ENCODE assay signal across 14 mouse cellular contexts in the genomic region with DNA sequence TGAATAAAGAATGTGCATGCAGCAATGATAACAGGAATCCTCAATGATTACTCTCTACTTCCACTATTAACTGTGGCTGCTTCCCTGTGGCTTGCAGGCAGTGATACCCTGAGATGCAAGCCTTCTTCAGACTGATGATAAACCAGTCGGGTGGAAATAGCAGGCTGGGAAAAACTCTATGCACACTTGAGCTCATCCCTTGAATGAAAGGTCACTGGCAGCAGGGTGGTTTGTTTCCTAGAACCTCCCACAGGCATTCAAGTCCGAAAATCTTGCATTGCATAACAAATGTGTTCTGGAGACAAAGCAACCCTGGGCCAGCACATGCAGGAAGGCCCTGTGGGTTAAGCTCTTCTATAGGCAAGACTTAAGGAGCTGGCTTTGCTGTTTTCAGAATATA.
A peak's percentile ranks its signal among the peaks of the same experiment; 100 is the strongest.
DNase-seq lines count a peak whose midpoint lies in the region; TF ChIP-seq lines count a peak whose summit lies in the region.
"Had no signal": no experiment of that assay in that cellular context is flagged by ENCODE, and none has a peak within 500 bp of the region (broad histone marks: within the 10 kb centered on the region; RNA-seq: fewer than 3 reads in every experiment).

No protein-coding gene starts in this region.

- no peaks in the 10 kb centered on the region for H3K4me1 ChIP-seq in lung, adult 2 months (ENCODE audit: control insufficient read depth, insufficient read depth, low read length)
- H3K4me1 ChIP-seq: embryonic facial prominence, embryonic 12.5 days; liver, embryonic 15.5 days had no signal

- 49% methylated on average over 2 of the region's 2 CpGs for WGBS in lung, adult 2 months

- no peak for TF ChIP-seq CTCF in gastrocnemius, adult 2 months (IDR thresholded peaks at IDR 0.05)
- no peak for TF ChIP-seq CTCF in lung, adult 2 months (IDR thresholded peaks at IDR 0.05; ENCODE audit: insufficient read depth, low read length)

- H3K4me3 ChIP-seq in gastrocnemius, adult 2 months: no peak overlapping the region
- H3K4me3 ChIP-seq in lung, adult 2 months (replicated peaks; ENCODE audit: extremely low read depth, low read depth, low read length): no peak overlapping the region
- H3K4me3 ChIP-seq: embryonic facial prominence, embryonic 12.5 days; liver, embryonic 15.5 days; midbrain, embryonic 12.5 days had no signal

- intact Hi-C loops in gastrocnemius, adult 2 months (cut with DNase I): no loop called here

- DNase-seq in gastrocnemius, adult 18-20 months (ENCODE audit: low spot score): peak; percentile 2
- no peak for DNase-seq in gastrocnemius, adult 2 months
- DNase-seq in kidney, adult 9 months: peak; percentile 72
- DNase-seq in kidney, postnatal 4 days: no peak
- peak; percentile 80 for DNase-seq in R1 (ENCODE audit: low read depth, low spot score)
- DNase-seq in kidney, postnatal 14 days: peak; percentile 6
- no peak for DNase-seq in lung, adult 2 months
- DNase-seq in left cerebral cortex, adult 11 months (ENCODE audit: low spot score): no peak
- DNase-seq: cerebellum, adult 9-11 months; right cerebral cortex, postnatal 14 days; thymus, adult 18-20 months had no signal

- H3K27ac ChIP-seq in gastrocnemius, adult 2 months: no peak overlapping the region
- H3K27ac ChIP-seq: embryonic facial prominence, embryonic 12.5 days; liver, embryonic 15.5 days; midbrain, embryonic 12.5 days had no signal

- no peak for TF ChIP-seq POLR2A in lung, adult 2 months (IDR thresholded peaks at IDR 0.05; ENCODE audit: borderline replicate concordance, extremely low read depth, low read depth, low read length)

Comparison
In these comparisons a context has a peak if more than half of its experiments do, and no peak if none do; other contexts are left out.
1. DNase-seq: peak in gastrocnemius, adult 18-20 months (single experiment), kidney, adult 9 months (single experiment), R1 (single experiment) and kidney, postnatal 14 days (single experiment); none in gastrocnemius, adult 2 months (single experiment), kidney, postnatal 4 days (0 of 2), lung, adult 2 months (single experiment) and left cerebral cortex, adult 11 months (single experiment).